Mouse (Mus musculus) liver, embryonic 14.5 days (tissue): ENCODE measurements around the gene Prickle1.

Experiments used
- CTCF ChIP-seq: IDR thresholded peaks from 2 replicates; pipeline ENCODE4 v1.5.1; 2016; ENCODE audit warnings: antibody characterized with exemption, low read depth, control low read depth
- EP300 ChIP-seq: IDR thresholded peaks from 2 replicates; pipeline ENCODE4 v1.6.1; 2016; ENCODE audit warnings: antibody characterized with exemption, low read depth

DNA sequence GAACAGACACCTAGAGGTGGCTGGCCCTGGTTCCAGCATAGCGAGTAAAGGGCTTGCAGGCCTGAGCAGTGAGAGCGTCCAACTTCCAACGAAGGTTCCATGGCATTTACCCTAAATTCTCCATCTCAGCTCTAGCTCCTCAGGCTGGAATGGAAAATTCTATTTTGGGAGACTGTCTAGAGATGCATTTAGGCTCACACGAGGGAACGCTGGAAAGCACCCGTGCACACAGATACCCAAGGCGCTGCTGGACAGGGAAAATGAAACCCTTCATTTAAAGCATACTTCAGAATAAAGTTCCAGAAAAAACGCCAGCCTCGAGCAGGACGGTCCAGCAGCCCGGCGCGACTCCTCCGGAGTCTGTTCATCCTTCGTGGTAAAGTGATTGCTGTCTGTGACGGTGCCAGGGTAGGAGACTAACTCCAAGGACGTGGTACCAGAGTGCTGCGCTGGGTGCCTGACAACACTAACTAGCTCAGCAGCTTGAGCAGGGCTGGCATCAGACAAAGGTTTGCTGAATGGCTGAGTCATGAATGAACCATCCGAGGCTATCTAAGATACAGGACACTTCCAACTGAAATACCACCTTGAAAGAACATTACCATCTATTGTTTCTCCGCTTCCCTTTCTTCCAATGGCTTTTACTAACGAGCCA is 57.0 kb downstream of the Prickle1 start:
- TF ChIP-seq CTCF (no peak), EP300 (no peak)
